Mouse (Mus musculus): ENCODE measurements around the gene Zfp420.
A peak's percentile ranks its signal among the peaks of the same experiment; 100 is the strongest.

DNA sequence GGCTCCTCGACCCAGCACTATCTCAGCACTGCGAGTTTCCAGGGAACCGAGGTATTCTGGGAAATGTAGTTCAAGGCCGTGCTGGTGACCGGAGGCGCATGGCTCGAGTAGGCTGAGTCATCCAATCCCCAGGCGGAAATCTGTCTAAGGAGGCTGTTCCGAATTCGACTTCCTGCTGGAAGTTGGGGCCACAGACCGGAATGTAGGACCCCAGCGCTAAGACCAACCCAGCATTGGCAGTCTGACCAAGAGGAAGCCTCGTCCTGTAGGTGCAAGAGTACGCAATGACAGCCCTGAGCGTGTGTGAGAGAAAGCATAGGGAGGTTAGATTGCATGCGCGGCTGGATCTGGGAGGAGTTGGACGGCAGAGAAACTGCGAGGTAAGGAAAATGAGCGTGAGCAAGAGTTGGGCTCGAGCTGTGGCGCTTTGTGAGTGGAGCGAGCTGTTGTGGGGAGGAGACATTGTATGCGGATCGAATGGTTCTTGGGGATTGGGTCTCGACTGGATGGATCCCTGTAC is 43.8 kb upstream of the Zfp420 start, which contains the start of gene Zfp790:
- TF ChIP-seq CTCF (IDR thresholded peaks at IDR 0.05; ENCODE audit: control insufficient read depth, insufficient read depth, insufficient replicate concordance, low read depth, low read length) (no peak; the same call in 1 of the 2 replicates), POLR2A (IDR thresholded peaks at IDR 0.05; ENCODE audit: control insufficient read depth, low read depth, low read length) (0 out of 2 replicates have a peak, but pooled peaks have one; percentile 48)

All from testis, adult 2 months (tissue).